Mouse (Mus musculus): ENCODE results near the gene Drc3.

DNA sequence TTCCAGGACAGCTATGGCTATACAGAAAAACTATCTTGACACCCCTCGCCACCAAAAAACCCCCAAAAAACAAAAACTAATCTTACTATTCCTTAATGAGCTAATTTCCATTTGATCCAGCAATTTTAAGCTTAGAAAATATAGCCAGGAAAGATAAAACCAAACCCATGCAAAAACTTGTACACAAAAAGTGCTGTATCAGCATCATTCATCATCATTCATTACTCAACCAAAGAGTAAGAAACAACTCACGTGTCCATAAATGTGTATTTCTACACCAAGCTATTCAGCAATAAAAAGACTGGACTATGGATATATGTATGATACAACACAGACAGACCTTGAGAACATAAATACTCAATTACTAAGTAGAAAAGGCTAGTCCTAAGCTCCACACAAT, 59.8 kb downstream of the Drc3 start:
- no peak for TF ChIP-seq CTCF (conservative IDR thresholded peaks at IDR 0.05; ENCODE audit: low read length)
- no peak for TF ChIP-seq POU5F1 (IDR thresholded peaks at IDR 0.05; ENCODE audit: borderline replicate concordance, low read length)
- TF ChIP-seq NANOG (IDR thresholded peaks at IDR 0.05; ENCODE audit: borderline replicate concordance, low read length), result no peak
